Mouse (Mus musculus): ENCODE results near the gene Rhox4e.
"Not testable (repeated sequence)": the region's sequence is repeated elsewhere in the genome, so short reads cannot be mapped to it uniquely, and the experiment has no call there.

Rhox4e gene

GRCm38 (mm10) chrX:37557112-37557511 is at the start of gene Rhox4e:
Gene Rhox4e, plus strand, starts transcription at chrX:37557412.
- DNase-seq (ENCODE audit: low spot score): not testable (repeated sequence)

- DNase-seq (ENCODE audit: low spot score): not testable (repeated sequence)
Measured at GRCm38 (mm10) chrX:37514059-37514458, 43.2 kb upstream of the Rhox4e start, which contains the start of gene Rhox4d. Gene Rhox4d, plus strand, starts transcription at chrX:37514359.

GRCm38 (mm10) chrX:37530152-37530551 is 27.1 kb upstream of the Rhox4e start, which contains the start of gene Rhox2e:
Gene Rhox2e, plus strand, starts transcription at chrX:37530452.
- not testable (repeated sequence) for DNase-seq (ENCODE audit: low spot score)

GRCm38 (mm10) chrX:37541719-37542118 is 15.5 kb upstream of the Rhox4e start, which contains the start of gene Rhox3e:
Gene Rhox3e, plus strand, starts transcription at chrX:37542019.
- DNase-seq (ENCODE audit: low spot score): not testable (repeated sequence)

- not testable (repeated sequence) for DNase-seq (ENCODE audit: low spot score)
Measured at GRCm38 (mm10) chrX:37571105-37571504, 13.9 kb downstream of the Rhox4e start, which contains the start of gene Rhox2f. Gene Rhox2f, plus strand, starts transcription at chrX:37571405.

GRCm38 (mm10) chrX:37572638-37573037 is 15.4 kb downstream of the Rhox4e start:
- DNase-seq (ENCODE audit: low spot score): not testable (repeated sequence)

- not testable (repeated sequence) for DNase-seq (ENCODE audit: low spot score)
Measured at GRCm38 (mm10) chrX:37580692-37581091, 23.5 kb downstream of the Rhox4e start, which contains the start of gene Rhox3f. Gene Rhox3f, plus strand, starts transcription at chrX:37580992.

- DNase-seq (ENCODE audit: low spot score): not testable (repeated sequence)
Measured at GRCm38 (mm10) chrX:37607604-37608003, 50.4 kb downstream of the Rhox4e start, which contains the start of gene Rhox4f. Gene Rhox4f, minus strand, starts transcription at chrX:37607704.

All from yolk sac, embryonic 10.5 days (tissue).